Mouse (Mus musculus) ovary, postnatal 10 days (tissue): ENCODE results near the gene Gm136.

Source experiments
- DNase-seq: peaks from one replicate; pipeline ENCODE4 v3.0.0; 2022; ENCODE audit warnings: low spot score

The Gm136 gene

GRCm38 (mm10) chr4:34708127-34708526 lies 47.9 kb downstream of the Gm136 start:
- DNase-seq, result no peak

GRCm38 (mm10) chr4:34707248-34707647 lies 48.8 kb downstream of the Gm136 start:
- no peak for DNase-seq

GRCm38 (mm10) chr4:34703029-34703428 lies 53.0 kb downstream of the Gm136 start:
- DNase-seq, result no peak

GRCm38 (mm10) chr4:34702231-34702630 lies 53.8 kb downstream of the Gm136 start:
- no peak for DNase-seq

GRCm38 (mm10) chr4:34701528-34701927 lies 54.5 kb downstream of the Gm136 start:
- no peak for DNase-seq
